Mouse (Mus musculus) ES-E14 (cell line): ENCODE data around the gene Pid1. TPM values are rescaled to one million over a fixed set of nuclear protein-coding genes. Genes with fewer than 3 reads are reported as not detected.

Experiments
- DNase-seq: peaks from one replicate; pipeline ENCODE4 v3.0.0-alpha.2; 2013; ENCODE audit warnings: low read depth, low spot score
- H3K27ac ChIP-seq: 2 replicates; pipeline ENCODE4 v1.5.1; 2012; ENCODE audit warnings: low read depth, mild to moderate bottlenecking, low read length, moderate library complexity, mixed read lengths; ENCODE audit not compliant: poor library complexity, insufficient read depth, severe bottlenecking
- H3K36me3 ChIP-seq: 2 replicates; pipeline ENCODE4 v1.6.1; 2012; ENCODE audit warnings: mild to moderate bottlenecking, low read length, moderate library complexity, mixed read lengths; ENCODE audit not compliant: control insufficient read depth, poor library complexity, insufficient read depth, severe bottlenecking
- H3K4me1 ChIP-seq, 2 experiments: fragments of 150-350 bp in 1 of 2; sonication (generic) in 1 of 2; 2 replicates each; pipeline ENCODE4 v1.6.1; 2012; ENCODE audit warnings: low read length in 2 of 2, mild to moderate bottlenecking in 1 of 2, mixed read lengths in 1 of 2; ENCODE audit not compliant: control insufficient read depth in 2 of 2, insufficient read depth in 2 of 2, poor library complexity in 1 of 2
- H3K4me3 ChIP-seq, 2 experiments: fragments of 150-350 bp in 1 of 2; sonication (generic) in 1 of 2; 2 replicates each; pipeline ENCODE4 v1.5.1; 2012; ENCODE audit warnings: low read length in 2 of 2, low read depth in 1 of 2, mild to moderate bottlenecking in 1 of 2, mixed read lengths in 1 of 2; ENCODE audit not compliant: insufficient read depth in 1 of 2, poor library complexity in 1 of 2, severe bottlenecking in 1 of 2
- H3K9ac ChIP-seq: 2 replicates; pipeline ENCODE4 v1.6.1; 2012; ENCODE audit warnings: low read depth, mild to moderate bottlenecking, low read length, mixed read lengths; ENCODE audit not compliant: poor library complexity, insufficient read depth, severe bottlenecking
- H3K9me3 ChIP-seq: fragments of 150-350 bp; sonication (generic); 2 replicates; pipeline ENCODE4 v1.6.1; 2012; ENCODE audit warnings: low read depth, mild to moderate bottlenecking, low read length; ENCODE audit not compliant: control insufficient read depth, insufficient read depth
- CHD2 ChIP-seq: IDR thresholded peaks from 2 replicates; pipeline ENCODE4 v1.6.1; 2014; ENCODE audit warnings: mild to moderate bottlenecking, low read depth, low read length, inconsistent platforms
- HCFC1 ChIP-seq: IDR thresholded peaks from 2 replicates; pipeline ENCODE4 v1.6.1; 2012; ENCODE audit warnings: low read length, inconsistent platforms, borderline replicate concordance; ENCODE audit not compliant: insufficient read depth
- MAFK ChIP-seq: IDR thresholded peaks from 2 replicates; pipeline ENCODE4 v1.6.1; 2014; ENCODE audit warnings: mild to moderate bottlenecking, low read depth, low read length, inconsistent platforms; ENCODE audit not compliant: insufficient read depth
- ZC3H11A ChIP-seq: IDR thresholded peaks from 2 replicates; pipeline ENCODE4 v1.6.1; 2012; ENCODE audit warnings: low read depth, mild to moderate bottlenecking, inconsistent platforms, low read length, borderline replicate concordance
- ZNF384 ChIP-seq: IDR thresholded peaks from 2 replicates; pipeline ENCODE4 v1.6.1; 2012; ENCODE audit warnings: low read depth, low read length, inconsistent platforms
- in situ Hi-C, 2 experiments: fragments of 600-800 bp; cut with MboI; formaldehyde crosslinking; loops; one replicate each; pipeline ENCODE4 v1.15.1; 2025; ENCODE audit warnings: low sequenced_read_pairs in 2 of 2, inconsistent platforms in 1 of 2; ENCODE audit not compliant: unreplicated experiment in 2 of 2
- total RNA-seq: library from RNA; depleted of rRNA; stranded (reverse); fragments of 300-350 nt; gene quantifications from 2 replicates; pipeline ENCODE4 v1.2.3, GENCODE M21; 2012

Pid1 gene
- total RNA-seq, 1 experiment = 13.3 TPM

DNA sequence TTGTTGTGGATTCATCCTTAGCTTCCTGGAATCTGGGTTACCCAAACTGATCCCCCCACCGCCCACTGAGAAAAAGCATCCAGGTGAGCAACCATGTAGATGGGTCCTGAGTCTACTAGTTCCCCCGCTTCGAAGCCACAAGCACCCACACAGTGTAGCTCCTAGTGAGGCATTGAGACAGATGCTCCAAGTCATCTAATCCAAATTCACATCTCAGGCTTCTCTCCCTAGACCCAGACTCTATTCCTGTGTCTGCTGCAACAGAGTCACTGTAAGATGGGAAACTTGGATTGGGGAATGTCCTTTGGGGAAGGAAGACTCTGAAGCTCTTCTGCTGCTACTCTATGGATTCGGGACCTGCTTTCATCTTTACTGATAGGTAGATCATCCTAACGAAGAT lies 18.1 kb upstream of the Pid1 start:
- in situ Hi-C loops = no loop called here
- no peak overlapping the region for H3K27ac ChIP-seq
- H3K9ac ChIP-seq = no peak overlapping the region
- H3K4me1 ChIP-seq = no peaks in the 10 kb centered on the region
- no peak for DNase-seq
- H3K9me3 ChIP-seq = no peaks in the 10 kb centered on the region
- no peak for TF ChIP-seq MAFK
- TF ChIP-seq HCFC1 = no peak
- TF ChIP-seq ZNF384 = no peak
- TF ChIP-seq CHD2 = no peak
- no peak for TF ChIP-seq ZC3H11A
- no peak overlapping the region for H3K4me3 ChIP-seq
- no peaks in the 10 kb centered on the region; the same call in 1 of the 2 replicates for H3K36me3 ChIP-seq

DNA sequence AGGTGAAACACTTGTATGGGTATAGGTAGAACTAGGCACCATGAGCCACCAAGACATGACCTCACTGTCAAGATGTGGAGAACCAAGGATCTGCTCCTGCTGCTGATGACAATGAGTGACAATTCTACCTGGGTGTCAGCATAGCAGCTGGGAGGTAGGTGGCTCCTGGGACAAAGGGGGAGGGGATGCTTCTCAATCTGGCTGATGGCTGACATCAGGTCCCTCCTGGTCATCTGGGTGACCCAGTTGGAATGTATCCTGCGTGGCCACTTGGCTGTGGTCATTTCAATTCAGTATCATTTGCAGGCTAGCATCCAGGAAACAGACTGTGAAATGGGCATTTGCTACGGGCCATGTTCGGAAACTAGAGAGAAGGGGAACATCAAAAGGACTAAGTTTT lies 16.9 kb upstream of the Pid1 start:
- Histone ChIP-seq H3K4me1 (no peaks in the 10 kb centered on the region), H3K9me3 (no peaks in the 10 kb centered on the region), H3K36me3 (no peaks in the 10 kb centered on the region; the same call in 1 of the 2 replicates), H3K9ac (no peak overlapping the region), H3K4me3 (no peak overlapping the region), H3K27ac (no peak overlapping the region)
- no peak for DNase-seq
- TF ChIP-seq HCFC1 (no peak), CHD2 (no peak), ZC3H11A (no peak), MAFK (no peak), ZNF384 (no peak)
- in situ Hi-C loops = no loop called here

DNA sequence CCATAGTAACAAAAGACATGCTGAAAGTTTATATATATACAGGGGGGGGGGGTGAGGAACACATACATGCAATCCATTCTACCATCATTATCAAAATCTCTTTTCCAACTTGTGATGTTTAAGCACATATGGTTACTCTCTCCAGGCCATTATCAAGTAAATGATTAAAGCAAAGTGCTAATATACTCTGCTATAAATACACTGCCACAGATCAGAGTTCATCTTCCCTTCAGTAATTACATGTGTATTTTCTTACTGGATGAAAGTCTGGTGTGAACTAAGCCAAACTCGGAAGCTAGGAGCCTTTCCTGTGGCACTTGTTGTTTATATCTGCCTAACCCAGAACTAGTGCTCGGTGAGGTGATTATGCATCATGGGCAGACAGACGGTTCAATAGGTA lies 3.8 kb upstream of the Pid1 start:
- Histone ChIP-seq H3K27ac (no peak overlapping the region), H3K4me1 (no peaks in the 10 kb centered on the region), H3K9me3 (no peaks in the 10 kb centered on the region), H3K9ac (no peak overlapping the region), H3K4me3 (no peak overlapping the region), H3K36me3 (no peaks in the 10 kb centered on the region)
- DNase-seq = no peak
- TF ChIP-seq ZNF384 = no peak
- no peak for TF ChIP-seq MAFK
- TF ChIP-seq HCFC1 = no peak
- in situ Hi-C loops = no loop called here

- Histone ChIP-seq H3K4me3 (no peak overlapping the region), H3K9me3 (no peaks in the 10 kb centered on the region), H3K36me3 (no peaks in the 10 kb centered on the region), H3K4me1 (no peaks in the 10 kb centered on the region), H3K9ac (no peak overlapping the region), H3K27ac (no peak overlapping the region)
- no peak for TF ChIP-seq HCFC1
- no peak for TF ChIP-seq ZC3H11A
- TF ChIP-seq CHD2 = no peak
- TF ChIP-seq ZNF384 = no peak
- no peak for TF ChIP-seq MAFK
- DNase-seq = no peak
- in situ Hi-C loops = no loop called here
Measured at GRCm38 (mm10) chr1:84366553-84366952, 2.6 kb upstream of the Pid1 start.
